Mouse (Mus musculus) liver, embryonic 16.5 days (tissue): Measurements from ENCODE around the gene Ppp1r13l. TPM values are rescaled to one million over a fixed set of nuclear protein-coding genes. Genes with fewer than 3 reads are reported as not detected.
A peak's percentile ranks its signal among the peaks of the same experiment; 100 is the strongest.

Source experiments
- ATAC-seq: fragments of 200-750 bp; cut with Nextera tagmentation; 2 replicates; pipeline ENCODE4 v1.8.0; 2017; ENCODE audit warnings: low read depth, mild to moderate bottlenecking, moderate number of reproducible peaks, moderate library complexity
- H3K27ac ChIP-seq: fragments of 300-500 bp; sonication (generic); 2 replicates; pipeline ENCODE4 v1.5.1; 2014; ENCODE audit warnings: mild to moderate bottlenecking, low read length
- H3K27me3 ChIP-seq: fragments of 300-500 bp; sonication (generic); 2 replicates; pipeline ENCODE4 v1.6.1; 2014; ENCODE audit warnings: low read depth, low read length, mixed read lengths; ENCODE audit not compliant: control insufficient read depth, insufficient read depth
- H3K36me3 ChIP-seq: fragments of 300-500 bp; sonication (generic); 2 replicates; pipeline ENCODE4 v1.6.1; 2014; ENCODE audit warnings: mild to moderate bottlenecking; ENCODE audit not compliant: control insufficient read depth, insufficient read depth
- H3K4me1 ChIP-seq: fragments of 300-500 bp; sonication (generic); 2 replicates; pipeline ENCODE4 v1.6.1; 2014; ENCODE audit warnings: low read depth, low read length, mixed read lengths; ENCODE audit not compliant: control insufficient read depth
- H3K4me2 ChIP-seq: fragments of 300-500 bp; sonication (generic); 2 replicates; pipeline ENCODE4 v1.6.1; 2014; ENCODE audit warnings: low read depth, low read length, mixed read lengths
- H3K4me3 ChIP-seq: fragments of 300-500 bp; sonication (generic); 2 replicates; pipeline ENCODE4 v1.5.1; 2014; ENCODE audit warnings: low read depth, mild to moderate bottlenecking, low read length
- H3K9ac ChIP-seq: fragments of 300-500 bp; sonication (generic); 2 replicates; pipeline ENCODE4 v1.6.1; 2014; ENCODE audit warnings: low read depth, low read length
- H3K9me3 ChIP-seq: fragments of 300-500 bp; sonication (generic); replicated peaks from 2 replicates; pipeline ENCODE4 v1.6.1; 2016; ENCODE audit warnings: low read length; ENCODE audit not compliant: control insufficient read depth
- WGBS: fragments of 180-500 bp; shearing (Covaris S2); extraction: QIAGEN DNeasy Blood & Tissue Kit; methylation state at CpG from one replicate; pipeline ENCODE4 v1.1.7; 2014; ENCODE audit not compliant: insufficient replicate concordance; 5-methylcytosine and 5-hydroxymethylcytosine counted together
- polyA plus RNA-seq: library from polyadenylated mRNA; unstranded; fragments of >200 nt; fragmentation: Nextera tagmentation; extraction: Ambion mirVana; gene quantifications from 2 replicates; pipeline ENCODE4 v1.2.1, GENCODE M21; 2015

The Ppp1r13l gene
- polyA plus RNA-seq, 1 experiment from 2014 or later: 0.85 TPM

GRCm38 (mm10) chr7:19319906-19320305 lies 39.6 kb upstream of the Ppp1r13l start:
- Histone ChIP-seq H3K9ac (peak overlapping the region; percentile 5; the same call in 1 of the 2 replicates), H3K36me3 (no peaks in the 10 kb centered on the region), H3K4me2 (peak overlapping the region; percentile 68), H3K4me1 (peaks cover 13% of the 10 kb centered on the region), H3K4me3 (peak overlapping the region; percentile 40), H3K27me3 (peaks cover 42% of the 10 kb centered on the region), H3K27ac (no peak overlapping the region), H3K9me3 (no peaks in the 10 kb centered on the region)
- ATAC-seq: peak; percentile 88
- WGBS: under 1% methylated on average over 41 of the region's 41 CpGs

GRCm38 (mm10) chr7:19320637-19321036 lies 38.9 kb upstream of the Ppp1r13l start:
- H3K27ac ChIP-seq: no peak overlapping the region
- 34% methylated on average over 7 of the region's 7 CpGs for WGBS
- no peaks in the 10 kb centered on the region for H3K36me3 ChIP-seq
- H3K4me2 ChIP-seq: peak overlapping the region; percentile 68; the same call in 1 of the 2 replicates
- peaks cover 14% of the 10 kb centered on the region for H3K4me1 ChIP-seq
- no peaks in the 10 kb centered on the region for H3K9me3 ChIP-seq
- no peak for ATAC-seq
- no peak overlapping the region for H3K9ac ChIP-seq
- H3K4me3 ChIP-seq: no peak overlapping the region
- H3K27me3 ChIP-seq: peaks cover 42% of the 10 kb centered on the region

GRCm38 (mm10) chr7:19321464-19321863 lies 38.1 kb upstream of the Ppp1r13l start:
- H3K4me1 ChIP-seq: peaks cover 23% of the 10 kb centered on the region
- no peaks in the 10 kb centered on the region for H3K9me3 ChIP-seq
- H3K9ac ChIP-seq: no peak overlapping the region
- ATAC-seq: peak; percentile 41
- no peak overlapping the region for H3K4me3 ChIP-seq
- WGBS: 36% methylated on average over 5 of the region's 5 CpGs
- peaks cover 43% of the 10 kb centered on the region for H3K27me3 ChIP-seq
- no peaks in the 10 kb centered on the region for H3K36me3 ChIP-seq
- H3K27ac ChIP-seq: no peak overlapping the region
- H3K4me2 ChIP-seq: no peak overlapping the region

- H3K4me2 ChIP-seq: no peak overlapping the region
- no peak overlapping the region for H3K4me3 ChIP-seq
- H3K36me3 ChIP-seq: no peaks in the 10 kb centered on the region
- H3K27ac ChIP-seq: no peak overlapping the region
- WGBS: 39% methylated on average over 9 of the region's 9 CpGs
- H3K27me3 ChIP-seq: peaks cover 43% of the 10 kb centered on the region
- no peaks in the 10 kb centered on the region for H3K9me3 ChIP-seq
- ATAC-seq: no peak
- H3K4me1 ChIP-seq: peaks cover 33% of the 10 kb centered on the region
- H3K9ac ChIP-seq: no peak overlapping the region
These were observed 37.1 kb upstream of the Ppp1r13l start for GRCm38 (mm10) chr7:19322489-19322888.

GRCm38 (mm10) chr7:19324221-19324620 lies 35.3 kb upstream of the Ppp1r13l start:
- no peak overlapping the region for H3K4me3 ChIP-seq
- WGBS: 72% methylated on average over 11 of the region's 11 CpGs
- H3K9ac ChIP-seq: no peak overlapping the region
- H3K27me3 ChIP-seq: peaks cover 43% of the 10 kb centered on the region
- peaks cover 37% of the 10 kb centered on the region for H3K4me1 ChIP-seq
- H3K9me3 ChIP-seq: 0 out of 2 replicates have a peak, but pooled peaks cover 3% of the 10 kb centered on the region
- no peak overlapping the region for H3K27ac ChIP-seq
- no peaks in the 10 kb centered on the region for H3K36me3 ChIP-seq
- H3K4me2 ChIP-seq: no peak overlapping the region
- no peak for ATAC-seq

- H3K9me3 ChIP-seq: 0 out of 2 replicates have a peak, but pooled peaks cover 3% of the 10 kb centered on the region
- no peak overlapping the region for H3K27ac ChIP-seq
- no peaks in the 10 kb centered on the region for H3K36me3 ChIP-seq
- WGBS: 48% methylated on average over 21 of the region's 21 CpGs
- peak overlapping the region; percentile 65; the same call in 1 of the 2 replicates for H3K4me2 ChIP-seq
- H3K4me3 ChIP-seq: no peak overlapping the region
- ATAC-seq: no peak; the same call in 1 of the 2 replicates
- H3K4me1 ChIP-seq: peaks cover 25% of the 10 kb centered on the region
- peaks cover 34% of the 10 kb centered on the region for H3K27me3 ChIP-seq
- no peak overlapping the region for H3K9ac ChIP-seq
These were observed 34.0 kb upstream of the Ppp1r13l start for GRCm38 (mm10) chr7:19325262-19326199.

GRCm38 (mm10) chr7:19326359-19326758 lies 33.2 kb upstream of the Ppp1r13l start:
- 1% methylated on average over 19 of the region's 20 CpGs for WGBS
- Histone ChIP-seq H3K4me1 (peaks cover 24% of the 10 kb centered on the region), H3K9ac (no peak overlapping the region; the same call in 1 of the 2 replicates), H3K27me3 (peaks cover 26% of the 10 kb centered on the region), H3K27ac (no peak overlapping the region), H3K4me3 (peak overlapping the region; percentile 47), H3K36me3 (no peaks in the 10 kb centered on the region), H3K9me3 (0 out of 2 replicates have a peak, but pooled peaks cover 3% of the 10 kb centered on the region), H3K4me2 (peak overlapping the region; percentile 65)
- ATAC-seq: peak; percentile 64

- H3K9ac ChIP-seq: peak overlapping the region; percentile 59
- peak overlapping the region; percentile 47 for H3K4me3 ChIP-seq
- WGBS: under 1% methylated on average over 22 of the region's 22 CpGs
- H3K36me3 ChIP-seq: no peaks in the 10 kb centered on the region
- peak; percentile 70 for ATAC-seq
- H3K4me2 ChIP-seq: peak overlapping the region; percentile 65
- peaks cover 21% of the 10 kb centered on the region for H3K27me3 ChIP-seq
- peaks cover 24% of the 10 kb centered on the region for H3K4me1 ChIP-seq
- 0 out of 2 replicates have a peak overlapping the region, but pooled peaks have one; percentile 30 for H3K27ac ChIP-seq
- H3K9me3 ChIP-seq: 0 out of 2 replicates have a peak, but pooled peaks cover 3% of the 10 kb centered on the region
These were observed 32.4 kb upstream of the Ppp1r13l start for GRCm38 (mm10) chr7:19327128-19327527.

GRCm38 (mm10) chr7:19327782-19328181 lies 31.8 kb upstream of the Ppp1r13l start:
- 0 out of 2 replicates have a peak, but pooled peaks cover 3% of the 10 kb centered on the region for H3K9me3 ChIP-seq
- H3K27ac ChIP-seq: no peak overlapping the region
- peaks cover 17% of the 10 kb centered on the region for H3K27me3 ChIP-seq
- H3K4me3 ChIP-seq: no peak overlapping the region
- no peaks in the 10 kb centered on the region for H3K36me3 ChIP-seq
- H3K4me2 ChIP-seq: no peak overlapping the region; the same call in 1 of the 2 replicates
- WGBS: 68% methylated on average over 5 of the region's 5 CpGs
- H3K9ac ChIP-seq: no peak overlapping the region
- peaks cover 28% of the 10 kb centered on the region for H3K4me1 ChIP-seq
- no peak for ATAC-seq
